Mouse (Mus musculus): ENCODE results near the gene Gapvd1. TPM values are rescaled to one million over a fixed set of nuclear protein-coding genes. Genes with fewer than 3 reads are reported as not detected.

Gapvd1 gene
- polyA plus RNA-seq, 2 experiments from 2014 or later: 49.3 to 50.9 TPM

- ATAC-seq: no peak
Measured at GRCm38 (mm10) chr2:34708675-34709074, 46.4 kb downstream of the Gapvd1 start.

- no peak for ATAC-seq
Measured at GRCm38 (mm10) chr2:34696592-34696991, 58.4 kb downstream of the Gapvd1 start.

- no peak for ATAC-seq
Measured at GRCm38 (mm10) chr2:34692861-34693260, 62.2 kb downstream of the Gapvd1 start.

GRCm38 (mm10) chr2:34684076-34684870, 70.8 kb downstream of the Gapvd1 start:
- no peak for ATAC-seq

- ATAC-seq: no peak
Measured at GRCm38 (mm10) chr2:34677976-34678375, 77.1 kb downstream of the Gapvd1 start.

GRCm38 (mm10) chr2:34677061-34677460, 78.0 kb downstream of the Gapvd1 start:
- no peak for ATAC-seq

GRCm38 (mm10) chr2:34673846-34674245, 81.2 kb downstream of the Gapvd1 start:
- no peak for ATAC-seq

- peak; percentile 60 for ATAC-seq
Measured at GRCm38 (mm10) chr2:34671385-34672026, 83.5 kb downstream of the Gapvd1 start.

GRCm38 (mm10) chr2:34670470-34670869, 84.6 kb downstream of the Gapvd1 start:
- no peak for ATAC-seq

GRCm38 (mm10) chr2:34669203-34669746, 85.8 kb downstream of the Gapvd1 start:
- no peak for ATAC-seq

- ATAC-seq: no peak
Measured at GRCm38 (mm10) chr2:34668440-34669191, 86.4 kb downstream of the Gapvd1 start.

GRCm38 (mm10) chr2:34667820-34668219, 87.2 kb downstream of the Gapvd1 start:
- ATAC-seq: no peak

GRCm38 (mm10) chr2:34647410-34647809, 107.6 kb downstream of the Gapvd1 start:
- ATAC-seq: no peak

- ATAC-seq: no peak
Measured at GRCm38 (mm10) chr2:34646541-34646865, 108.5 kb downstream of the Gapvd1 start.

- peak; percentile 85 for ATAC-seq
Measured at GRCm38 (mm10) chr2:34645851-34646540, 109.0 kb downstream of the Gapvd1 start.

- no peak for ATAC-seq
Measured at GRCm38 (mm10) chr2:34644571-34645526, 110.2 kb downstream of the Gapvd1 start.

- no peak for ATAC-seq
Measured at GRCm38 (mm10) chr2:34642351-34642750, 112.7 kb downstream of the Gapvd1 start.

- ATAC-seq: no peak
Measured at GRCm38 (mm10) chr2:34639725-34640124, 115.3 kb downstream of the Gapvd1 start.

- ATAC-seq: peak; percentile 59
Measured at GRCm38 (mm10) chr2:34638955-34639650, 115.9 kb downstream of the Gapvd1 start.

All from activated CD4-positive, CD25-positive, alpha-beta regulatory T cell, adult 4 months (primary cell).